Mouse (Mus musculus): ENCODE data around the gene Bst1. TPM values are rescaled to one million over a fixed set of nuclear protein-coding genes. Genes with fewer than 3 reads are reported as not detected.

Gene Bst1
- not detected in 2 replicates for polyA plus RNA-seq (2014; fragmentation: Nextera tagmentation; extraction: Ambion mirVana)

DNA sequence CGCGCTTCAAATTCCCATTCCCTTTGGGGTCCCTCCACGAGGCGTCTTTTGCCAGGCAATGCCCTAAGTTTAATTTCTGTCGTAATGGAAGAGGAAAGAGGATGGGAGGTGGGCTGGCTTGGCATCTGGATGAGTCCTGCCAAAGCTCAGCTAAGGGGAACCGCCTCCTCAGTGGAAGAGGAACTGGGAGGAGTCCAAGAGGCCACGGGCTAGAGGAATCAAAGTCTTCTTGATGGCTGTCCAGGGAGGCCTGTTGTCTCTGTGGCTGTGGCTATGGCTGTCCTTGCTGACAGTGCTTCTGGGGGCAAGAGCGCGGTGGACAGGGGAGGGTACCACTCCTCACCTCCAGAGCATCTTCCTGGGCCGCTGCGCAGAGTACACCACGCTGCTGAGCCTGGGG is at the start of gene Bst1:
Gene Bst1 (plus strand): TSS at position 191 of the 400 bp plus-strand sequence.
- H3K4me1 ChIP-seq (ENCODE audit: control insufficient read depth, insufficient read depth, low read length) = no peaks in the 10 kb centered on the region
- no peaks in the 10 kb centered on the region for H3K9me3 ChIP-seq (ENCODE audit: control insufficient read depth, low read length)
- H3K27me3 ChIP-seq (ENCODE audit: control insufficient read depth, insufficient read depth, low read length) = no peaks in the 10 kb centered on the region
- H3K9ac ChIP-seq (ENCODE audit: low read length) = no peak within 1 kb of the TSS
- H3K36me3 ChIP-seq (ENCODE audit: control insufficient read depth, insufficient read depth, low read length) = no peaks in the 10 kb centered on the region
- no peak within 1 kb of the TSS for H3K27ac ChIP-seq (ENCODE audit: low read depth, low read length)
- DNase-seq (ENCODE audit: low spot score) (no peak), ATAC-seq (ENCODE audit: insufficient read depth, low FRiP score, low TSS enrichment) (no peak)
- 59% methylated on average over 12 of the region's 12 CpGs for WGBS
- H3K4me2 ChIP-seq (ENCODE audit: low read depth) = no peak within 1 kb of the TSS
- H3K4me3 ChIP-seq (ENCODE audit: low read depth, low read length) = no peak within 1 kb of the TSS

DNA sequence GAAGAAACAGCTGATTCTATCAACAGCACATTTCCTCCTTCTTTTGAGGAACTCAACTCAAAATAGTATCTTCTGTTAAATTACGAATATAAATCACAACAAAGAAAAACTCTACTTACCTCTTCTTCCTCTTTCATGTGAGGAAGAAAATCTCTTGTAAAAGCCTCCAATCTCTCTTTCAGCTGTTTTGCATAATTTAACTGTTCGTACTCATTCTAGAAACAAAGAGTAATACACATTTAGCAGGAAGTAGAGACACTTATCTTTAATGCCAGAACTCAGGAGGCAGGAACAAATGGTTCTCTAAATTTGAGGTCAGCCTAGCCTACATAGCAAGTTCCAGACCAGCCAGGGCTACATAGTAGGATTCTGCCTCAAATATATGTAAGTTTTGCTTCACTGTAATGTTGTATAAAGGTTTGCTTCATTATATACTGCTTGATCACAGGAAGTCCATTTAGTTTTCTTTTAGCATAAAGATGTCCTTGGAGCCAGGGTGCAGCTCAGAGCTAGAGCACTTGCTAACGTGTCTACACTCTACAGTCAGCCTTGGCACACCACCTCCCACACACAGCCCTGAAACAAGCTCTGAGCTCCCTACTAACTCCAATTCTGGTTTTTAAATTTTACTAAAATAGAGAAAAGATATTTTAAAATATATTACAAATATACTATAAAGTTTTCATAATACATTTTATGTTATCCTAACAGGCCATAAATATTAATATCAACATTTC is 47.9 kb upstream of the Bst1 start:
- Histone ChIP-seq H3K4me1 (ENCODE audit: control insufficient read depth, insufficient read depth, low read length) (no peaks in the 10 kb centered on the region), H3K4me2 (ENCODE audit: low read depth) (no peak overlapping the region), H3K27ac (ENCODE audit: low read depth, low read length) (no peak overlapping the region), H3K27me3 (ENCODE audit: control insufficient read depth, insufficient read depth, low read length) (no peaks in the 10 kb centered on the region), H3K36me3 (ENCODE audit: control insufficient read depth, insufficient read depth, low read length) (no peaks in the 10 kb centered on the region), H3K9ac (ENCODE audit: low read length) (no peak overlapping the region), H3K4me3 (ENCODE audit: low read depth, low read length) (no peak overlapping the region), H3K9me3 (ENCODE audit: control insufficient read depth, low read length) (no peaks in the 10 kb centered on the region)
- DNase-seq (ENCODE audit: low spot score) (no peak), ATAC-seq (ENCODE audit: insufficient read depth, low FRiP score, low TSS enrichment) (no peak)
- WGBS = 95% methylated on average over 3 of the region's 3 CpGs

DNA sequence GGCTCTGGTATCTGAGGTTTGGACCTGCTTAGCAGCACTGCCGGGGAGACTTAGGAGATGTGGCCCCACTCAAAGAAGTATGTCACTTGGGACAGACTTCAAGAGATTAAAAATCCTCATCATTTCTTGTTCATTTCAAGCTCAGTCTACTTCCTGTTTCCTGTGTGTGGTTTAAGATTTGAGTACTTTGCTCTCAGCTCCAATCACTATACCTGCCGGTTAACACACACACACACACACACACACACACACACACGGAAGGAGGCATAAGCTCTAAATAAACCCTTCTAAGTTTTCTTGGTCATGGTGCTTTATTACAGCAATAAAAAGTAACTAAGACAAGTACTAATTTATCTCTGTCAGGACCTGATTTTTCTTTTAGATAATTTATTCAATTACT is 47.1 kb upstream of the Bst1 start:
- no peaks in the 10 kb centered on the region for H3K9me3 ChIP-seq (ENCODE audit: control insufficient read depth, low read length)
- H3K36me3 ChIP-seq (ENCODE audit: control insufficient read depth, insufficient read depth, low read length) = no peaks in the 10 kb centered on the region
- DNase-seq (ENCODE audit: low spot score) (no peak), ATAC-seq (ENCODE audit: insufficient read depth, low FRiP score, low TSS enrichment) (no peak)
- no peak overlapping the region for H3K4me3 ChIP-seq (ENCODE audit: low read depth, low read length)
- no peak overlapping the region for H3K4me2 ChIP-seq (ENCODE audit: low read depth)
- no peaks in the 10 kb centered on the region for H3K4me1 ChIP-seq (ENCODE audit: control insufficient read depth, insufficient read depth, low read length)
- WGBS = 88% methylated on average over 3 of the region's 3 CpGs
- H3K9ac ChIP-seq (ENCODE audit: low read length) = no peak overlapping the region
- no peak overlapping the region for H3K27ac ChIP-seq (ENCODE audit: low read depth, low read length)
- no peaks in the 10 kb centered on the region for H3K27me3 ChIP-seq (ENCODE audit: control insufficient read depth, insufficient read depth, low read length)

DNA sequence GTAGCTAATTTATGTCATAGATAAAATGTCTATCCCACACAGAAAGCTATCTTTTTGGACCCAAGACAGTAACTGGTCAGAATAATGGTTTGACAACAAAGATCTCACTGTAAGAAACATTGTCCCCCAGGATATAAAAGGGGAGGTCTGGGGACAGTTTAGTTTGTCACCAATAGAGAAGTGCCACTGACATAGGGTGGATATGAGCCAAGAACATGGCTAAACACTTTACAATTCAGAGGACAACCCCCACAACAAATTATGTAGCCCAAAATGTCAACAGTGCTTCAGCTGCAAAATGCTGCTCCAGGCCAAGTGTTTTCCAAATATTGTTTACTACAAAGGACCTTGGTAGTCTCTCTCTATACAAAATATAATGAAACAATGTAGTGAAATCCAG is 42.3 kb upstream of the Bst1 start:
- H3K9me3 ChIP-seq (ENCODE audit: control insufficient read depth, low read length) = no peaks in the 10 kb centered on the region
- H3K27ac ChIP-seq (ENCODE audit: low read depth, low read length) = no peak overlapping the region
- H3K9ac ChIP-seq (ENCODE audit: low read length) = no peak overlapping the region
- no peaks in the 10 kb centered on the region for H3K27me3 ChIP-seq (ENCODE audit: control insufficient read depth, insufficient read depth, low read length)
- H3K4me3 ChIP-seq (ENCODE audit: low read depth, low read length) = no peak overlapping the region
- peaks cover 5% of the 10 kb centered on the region; the same call in 1 of the 2 replicates for H3K4me1 ChIP-seq (ENCODE audit: control insufficient read depth, insufficient read depth, low read length)
- no peaks in the 10 kb centered on the region for H3K36me3 ChIP-seq (ENCODE audit: control insufficient read depth, insufficient read depth, low read length)
- ATAC-seq (ENCODE audit: insufficient read depth, low FRiP score, low TSS enrichment) (no peak), DNase-seq (ENCODE audit: low spot score) (no peak)
- H3K4me2 ChIP-seq (ENCODE audit: low read depth) = no peak overlapping the region

DNA sequence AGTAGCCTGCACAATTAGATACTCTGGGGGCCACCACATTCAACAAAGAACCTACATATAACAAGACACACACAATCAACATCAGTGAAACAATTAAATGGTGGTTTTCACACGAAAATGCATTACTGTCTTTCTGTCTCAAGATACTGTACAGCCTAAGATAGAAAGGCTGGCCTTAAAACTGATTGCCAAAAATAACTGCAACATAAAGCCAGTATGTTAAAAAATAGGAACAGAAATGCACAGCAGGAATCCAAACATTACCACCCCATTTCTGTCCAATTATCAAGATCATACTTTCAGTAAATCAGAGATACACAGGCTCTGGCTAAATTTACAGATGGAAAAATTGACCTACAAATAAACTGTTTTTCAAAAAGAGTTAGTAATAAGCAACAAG is 41.7 kb upstream of the Bst1 start:
- Histone ChIP-seq H3K36me3 (ENCODE audit: control insufficient read depth, insufficient read depth, low read length) (no peaks in the 10 kb centered on the region), H3K4me2 (ENCODE audit: low read depth) (no peak overlapping the region), H3K9ac (ENCODE audit: low read length) (no peak overlapping the region), H3K4me1 (ENCODE audit: control insufficient read depth, insufficient read depth, low read length) (peaks cover 5% of the 10 kb centered on the region; the same call in 1 of the 2 replicates), H3K27me3 (ENCODE audit: control insufficient read depth, insufficient read depth, low read length) (no peaks in the 10 kb centered on the region), H3K9me3 (ENCODE audit: control insufficient read depth, low read length) (no peaks in the 10 kb centered on the region), H3K27ac (ENCODE audit: low read depth, low read length) (no peak overlapping the region), H3K4me3 (ENCODE audit: low read depth, low read length) (no peak overlapping the region)
- no peak for ATAC-seq (ENCODE audit: insufficient read depth, low FRiP score, low TSS enrichment)
- no peak for DNase-seq (ENCODE audit: low spot score)
- 54% methylated on average over 1 of the region's 1 CpGs for WGBS

DNA sequence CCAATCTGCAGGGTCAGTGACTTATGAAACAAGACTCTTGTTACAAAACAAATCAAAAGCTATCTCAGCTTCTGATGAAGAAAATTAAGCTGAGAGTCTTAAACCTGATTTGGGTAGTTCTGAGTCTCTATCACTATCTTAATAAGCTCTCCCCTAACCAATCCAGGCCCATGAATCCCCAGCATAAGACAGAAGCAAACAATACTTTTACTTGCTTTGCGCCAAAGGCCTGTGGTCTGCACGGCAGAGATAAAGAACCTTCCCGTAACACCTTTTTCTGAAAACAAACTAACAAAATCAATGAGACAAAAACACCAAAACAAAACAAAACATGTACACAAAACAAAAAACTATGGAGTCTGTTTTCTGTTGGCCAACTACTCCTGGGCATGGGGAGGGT is 40.1 kb upstream of the Bst1 start:
- DNase-seq (ENCODE audit: low spot score) (no peak), ATAC-seq (ENCODE audit: insufficient read depth, low FRiP score, low TSS enrichment) (no peak)
- H3K4me1 ChIP-seq (ENCODE audit: control insufficient read depth, insufficient read depth, low read length) = peaks cover 5% of the 10 kb centered on the region; the same call in 1 of the 2 replicates
- H3K4me2 ChIP-seq (ENCODE audit: low read depth) = no peak overlapping the region
- no peaks in the 10 kb centered on the region for H3K27me3 ChIP-seq (ENCODE audit: control insufficient read depth, insufficient read depth, low read length)
- no peaks in the 10 kb centered on the region for H3K36me3 ChIP-seq (ENCODE audit: control insufficient read depth, insufficient read depth, low read length)
- no peak overlapping the region for H3K9ac ChIP-seq (ENCODE audit: low read length)
- no peaks in the 10 kb centered on the region for H3K9me3 ChIP-seq (ENCODE audit: control insufficient read depth, low read length)
- WGBS = 97% methylated on average over 3 of the region's 3 CpGs
- no peak overlapping the region for H3K27ac ChIP-seq (ENCODE audit: low read depth, low read length)
- H3K4me3 ChIP-seq (ENCODE audit: low read depth, low read length) = no peak overlapping the region

DNA sequence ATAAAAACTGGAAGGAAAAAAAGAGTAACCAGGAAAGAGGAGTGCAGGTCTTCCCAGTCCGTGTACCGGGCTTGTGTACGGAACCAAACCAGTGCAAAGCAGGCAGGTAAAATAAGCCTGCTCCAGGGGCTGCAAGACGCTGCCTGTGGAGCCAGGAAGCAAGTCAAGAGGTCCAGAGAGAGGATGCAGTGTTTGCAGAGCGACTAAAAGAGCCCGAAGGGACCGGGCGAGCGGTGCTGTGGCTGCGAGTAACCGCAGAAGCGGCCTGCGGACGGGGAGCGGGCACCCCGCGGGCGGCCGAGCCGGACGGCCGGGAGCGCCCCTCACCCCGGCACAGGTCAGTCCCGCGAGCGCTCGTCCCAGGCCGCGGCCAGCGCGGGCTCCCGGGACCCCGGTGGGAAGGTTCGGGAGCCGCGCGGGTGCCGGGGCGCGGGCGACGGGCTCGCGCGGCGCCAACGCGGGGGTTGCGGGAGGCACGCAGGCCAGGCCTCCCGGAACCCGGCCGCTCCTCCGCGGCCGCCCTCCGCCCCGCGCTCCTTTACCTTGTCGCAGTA is 37.2 kb upstream of the Bst1 start:
- no peaks in the 10 kb centered on the region for H3K36me3 ChIP-seq (ENCODE audit: control insufficient read depth, insufficient read depth, low read length)
- H3K9ac ChIP-seq (ENCODE audit: low read length) = peak overlapping the region; percentile 97
- H3K9me3 ChIP-seq (ENCODE audit: control insufficient read depth, low read length) = no peaks in the 10 kb centered on the region
- peak overlapping the region; percentile 83 for H3K4me2 ChIP-seq (ENCODE audit: low read depth)
- peak overlapping the region; percentile 93 for H3K4me3 ChIP-seq (ENCODE audit: low read depth, low read length)
- WGBS = 0% methylated on average over 27 of the region's 61 CpGs
- ATAC-seq (ENCODE audit: insufficient read depth, low FRiP score, low TSS enrichment) = no peak; the same call in none of the 2 replicates
- no peak for DNase-seq (ENCODE audit: low spot score)
- peak overlapping the region; percentile 92 for H3K27ac ChIP-seq (ENCODE audit: low read depth, low read length)
- H3K27me3 ChIP-seq (ENCODE audit: control insufficient read depth, insufficient read depth, low read length) = no peaks in the 10 kb centered on the region
- peaks cover 5% of the 10 kb centered on the region; the same call in 1 of the 2 replicates for H3K4me1 ChIP-seq (ENCODE audit: control insufficient read depth, insufficient read depth, low read length)

DNA sequence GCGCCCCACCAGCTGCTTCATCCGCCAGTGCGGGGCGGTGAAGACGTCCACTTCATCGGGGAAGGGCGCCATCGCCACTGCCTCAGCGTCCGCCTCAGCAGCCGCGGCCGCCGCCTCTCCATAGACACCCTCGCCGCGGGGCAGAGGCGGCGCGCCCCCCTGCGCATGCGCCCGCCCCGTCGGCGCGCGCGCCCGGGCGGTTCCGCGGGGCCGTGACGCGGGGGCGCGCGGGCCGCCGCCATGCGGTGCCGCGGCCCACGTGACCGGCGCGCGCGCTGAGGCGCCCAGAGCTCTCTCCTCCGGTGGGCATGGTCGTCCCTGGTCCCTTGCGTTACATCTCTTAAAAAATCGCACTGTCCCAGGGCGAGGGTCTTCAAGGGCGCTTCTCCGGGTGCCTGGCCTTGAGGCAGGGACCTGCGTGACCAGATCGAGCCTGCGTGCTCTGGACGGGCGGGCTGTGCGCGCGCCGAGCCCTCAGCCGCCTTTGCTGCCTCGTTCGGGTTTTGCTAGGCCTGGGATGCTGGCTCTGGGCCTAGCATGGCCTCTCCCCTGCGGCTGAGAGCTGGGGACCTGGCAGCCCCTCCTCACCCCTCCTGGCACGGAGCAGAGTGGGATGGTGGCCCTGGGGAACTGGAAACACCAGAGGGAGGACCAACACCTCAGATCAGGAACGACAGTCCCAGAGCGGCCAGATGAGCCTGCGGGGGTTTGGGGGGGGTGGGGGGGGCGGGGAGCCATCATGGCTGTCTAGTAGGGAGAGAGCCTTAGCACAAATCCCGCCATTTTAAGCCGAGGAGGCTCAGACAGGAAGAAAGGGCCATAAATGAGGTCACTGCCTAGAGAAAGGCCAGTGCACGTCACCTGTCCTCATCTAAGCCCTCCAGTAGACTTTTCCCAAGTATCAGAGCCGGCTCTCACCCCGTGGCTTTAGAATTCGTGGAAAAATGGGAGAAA is 36.4 kb upstream of the Bst1 start:
- 3% methylated on average over 77 of the region's 82 CpGs for WGBS
- ATAC-seq (ENCODE audit: insufficient read depth, low FRiP score, low TSS enrichment) = peak; percentile 94
- H3K4me3 ChIP-seq (ENCODE audit: low read depth, low read length) = peak overlapping the region; percentile 93
- H3K27me3 ChIP-seq (ENCODE audit: control insufficient read depth, insufficient read depth, low read length) = no peaks in the 10 kb centered on the region
- H3K4me2 ChIP-seq (ENCODE audit: low read depth) = peak overlapping the region; percentile 83
- H3K36me3 ChIP-seq (ENCODE audit: control insufficient read depth, insufficient read depth, low read length) = no peaks in the 10 kb centered on the region
- peak overlapping the region; percentile 92 for H3K27ac ChIP-seq (ENCODE audit: low read depth, low read length)
- H3K9ac ChIP-seq (ENCODE audit: low read length) = peak overlapping the region; percentile 97
- peak; percentile 89 for DNase-seq (ENCODE audit: low spot score)
- H3K9me3 ChIP-seq (ENCODE audit: control insufficient read depth, low read length) = no peaks in the 10 kb centered on the region
- peaks cover 5% of the 10 kb centered on the region; the same call in 1 of the 2 replicates for H3K4me1 ChIP-seq (ENCODE audit: control insufficient read depth, insufficient read depth, low read length)
